8 mouse cellular contexts compared by ENCODE assay signal in genomic region chr1:180641137-180641517, GRCm38 (mm10). TPM values are rescaled to one million over a fixed set of nuclear protein-coding genes. Genes with fewer than 3 reads are reported as not detected.
DNase-seq lines count a peak whose midpoint lies in the region; ATAC-seq lines count a peak whose summit lies in the region.

Gene Lin9, plus strand, starts transcription at chr1:180641150.

- H3K36me3 ChIP-seq in hindbrain, embryonic 14.5 days (replicated peaks; ENCODE audit: control insufficient read depth, insufficient read depth), result no peaks in the 10 kb centered on the region

- H3K4me2 ChIP-seq in hindbrain, embryonic 14.5 days (replicated peaks), result peak within 1 kb of the TSS; percentile 87

- H3K27me3 ChIP-seq in hindbrain, embryonic 14.5 days (ENCODE audit: control insufficient read depth, insufficient read depth, low read length), result no peaks in the 10 kb centered on the region

- under 1% methylated on average over 47 of the region's 47 CpGs for WGBS in hindbrain, embryonic 14.5 days

- H3K9me3 ChIP-seq in hindbrain, embryonic 14.5 days (ENCODE audit: control insufficient read depth, low read length), result no peaks in the 10 kb centered on the region

- H3K27ac ChIP-seq in hindbrain, embryonic 14.5 days, result peak within 1 kb of the TSS; percentile 91

- peaks cover 19% of the 10 kb centered on the region for H3K4me1 ChIP-seq in hindbrain, embryonic 14.5 days (replicated peaks; ENCODE audit: control insufficient read depth, insufficient read depth, low read length)

- DNase-seq in NIH3T3 (ENCODE audit: low read depth), result peak; percentile 96
- peak; percentile 93 to 97 for DNase-seq in cerebellum, postnatal 10 days
- peak; percentile 74 to 87 for DNase-seq in frontal cortex, postnatal 14 days (ENCODE audit: low spot score in 2 of 2)
- peak; percentile 95 for DNase-seq in hindbrain, embryonic 14.5 days (ENCODE audit: low spot score)
- peak; percentile 91 to 92 for DNase-seq in layer of hippocampus, postnatal 36 days
- peak; percentile 93 for DNase-seq in lung, postnatal 36 days
- peak; percentile 95 for DNase-seq in retina, postnatal 1 day
- DNase-seq in urinary bladder, adult 18-20 months (ENCODE audit: low spot score in 2 of 2), result peak; percentile 83 to 96

- peak within 1 kb of the TSS; percentile 99 for H3K4me3 ChIP-seq in hindbrain, embryonic 14.5 days (replicated peaks; ENCODE audit: low read length)

- H3K9ac ChIP-seq in hindbrain, embryonic 14.5 days, result peak within 1 kb of the TSS; percentile 94

- ATAC-seq in hindbrain, embryonic 14.5 days (ENCODE audit: low FRiP score), result peak; percentile 92

RNA-seq across cellular contexts. Expression of gene Lin9, which starts in this region (rescaled TPM):
- 10.6 and 11.2 TPM in 2 replicates for polyA plus RNA-seq in hindbrain, embryonic 14.5 days (2014; fragmentation: Nextera tagmentation; extraction: Ambion mirVana)
- total RNA-seq in layer of hippocampus, postnatal 36 days (2021), result 1 to 10 TPM; 4.8 to 4.9 TPM

Comparison
In these comparisons a context has a peak if more than half of its experiments do, and no peak if none do; other contexts are left out.
1. Peak in every context shown above with its lines: DNase-seq, ATAC-seq, H3K4me3 ChIP-seq and H3K27ac ChIP-seq.